Mouse (Mus musculus): Measurements from ENCODE around the gene Ptgfrn.
A peak's percentile ranks its signal among the peaks of the same experiment; 100 is the strongest.

The Ptgfrn gene

GRCm38 (mm10) chr3:101003575-101004356 is 106.3 kb downstream of the Ptgfrn start:
- no peak for ATAC-seq (ENCODE audit: low TSS enrichment)

- ATAC-seq (ENCODE audit: low TSS enrichment): no peak
Measured at GRCm38 (mm10) chr3:100999732-101000131, 110.3 kb downstream of the Ptgfrn start.

- peak; percentile 54; the same call in 1 of the 2 replicates for ATAC-seq (ENCODE audit: low TSS enrichment)
Measured at GRCm38 (mm10) chr3:100998904-100999340, 111.2 kb downstream of the Ptgfrn start.

GRCm38 (mm10) chr3:100997785-100998570 is 112.1 kb downstream of the Ptgfrn start:
- ATAC-seq (ENCODE audit: low TSS enrichment): peak; percentile 53

- no peak for ATAC-seq (ENCODE audit: low TSS enrichment)
Measured at GRCm38 (mm10) chr3:100994252-100994651, 115.8 kb downstream of the Ptgfrn start.

DNA sequence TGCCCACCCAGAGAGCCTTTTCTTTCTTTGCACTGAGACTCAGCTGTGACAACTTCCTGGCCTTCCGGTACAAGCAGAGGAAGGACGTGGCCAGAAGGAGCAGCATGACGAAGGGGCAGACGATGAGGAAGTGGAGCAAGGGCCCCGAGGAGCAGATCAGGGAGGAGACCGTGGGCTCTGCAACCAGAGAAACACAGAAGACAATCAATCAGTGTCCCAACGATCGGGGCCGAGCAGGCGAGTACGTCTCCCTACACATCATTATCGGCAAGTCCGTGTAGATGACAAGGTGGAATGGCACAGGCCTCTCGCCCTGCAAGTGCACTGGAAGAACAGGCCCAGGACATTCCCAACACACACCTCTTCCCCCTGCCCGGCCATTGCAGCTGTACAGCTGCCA is 116.4 kb downstream of the Ptgfrn start:
- no peak for ATAC-seq (ENCODE audit: low TSS enrichment)

DNA sequence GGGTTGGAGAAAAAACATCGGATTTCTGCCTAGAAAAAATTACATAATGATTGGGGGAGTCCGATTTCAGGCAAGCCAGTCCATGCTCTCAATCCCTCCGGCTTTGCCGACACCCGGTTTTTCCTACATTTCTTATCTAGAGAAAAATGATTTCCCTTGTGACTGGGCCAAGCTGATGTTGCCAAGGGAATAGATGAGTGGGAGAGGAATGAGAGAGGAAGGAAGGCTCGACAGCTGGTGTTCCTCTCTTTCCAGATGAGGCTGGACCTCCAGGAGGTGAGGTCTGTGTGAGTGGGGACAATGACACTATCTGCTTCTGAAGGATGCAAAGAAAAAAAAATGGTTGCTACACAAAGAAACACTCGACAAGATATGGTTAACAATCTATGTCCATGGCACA is 116.9 kb downstream of the Ptgfrn start:
- ATAC-seq (ENCODE audit: low TSS enrichment): no peak
